Mouse (Mus musculus): ENCODE data around the gene Racgap1. TPM values are rescaled to one million over a fixed set of nuclear protein-coding genes. Genes with fewer than 3 reads are reported as not detected.

The Racgap1 gene
- total RNA-seq, 1 experiment from 2014 or later: 6.6 TPM

- no peak for ATAC-seq (ENCODE audit: extremely low read depth, insufficient number of reproducible peaks, low FRiP score, poor library complexity, severe bottlenecking)
Observed at GRCm38 (mm10) chr15:99599245-99600070, 52.0 kb downstream of the Racgap1 start.

GRCm38 (mm10) chr15:99597596-99597995 lies 53.9 kb downstream of the Racgap1 start:
- no peak for ATAC-seq (ENCODE audit: extremely low read depth, insufficient number of reproducible peaks, low FRiP score, poor library complexity, severe bottlenecking)

GRCm38 (mm10) chr15:99596841-99597240 lies 54.6 kb downstream of the Racgap1 start:
- ATAC-seq (ENCODE audit: extremely low read depth, insufficient number of reproducible peaks, low FRiP score, poor library complexity, severe bottlenecking): no peak

- peak; percentile 34 for ATAC-seq (ENCODE audit: extremely low read depth, insufficient number of reproducible peaks, low FRiP score, poor library complexity, severe bottlenecking)
Observed at GRCm38 (mm10) chr15:99596056-99596687, 55.3 kb downstream of the Racgap1 start.

- no peak for ATAC-seq (ENCODE audit: extremely low read depth, insufficient number of reproducible peaks, low FRiP score, poor library complexity, severe bottlenecking)
Observed at GRCm38 (mm10) chr15:99594951-99595350, 56.5 kb downstream of the Racgap1 start.

GRCm38 (mm10) chr15:99592877-99593276 lies 58.6 kb downstream of the Racgap1 start:
- ATAC-seq (ENCODE audit: extremely low read depth, insufficient number of reproducible peaks, low FRiP score, poor library complexity, severe bottlenecking): no peak

GRCm38 (mm10) chr15:99592177-99592576 lies 59.3 kb downstream of the Racgap1 start:
- ATAC-seq (ENCODE audit: extremely low read depth, insufficient number of reproducible peaks, low FRiP score, poor library complexity, severe bottlenecking): no peak

- no peak for ATAC-seq (ENCODE audit: extremely low read depth, insufficient number of reproducible peaks, low FRiP score, poor library complexity, severe bottlenecking)
Observed at GRCm38 (mm10) chr15:99590429-99591084, 60.9 kb downstream of the Racgap1 start, which contains the start of gene Aqp5. TSS of gene Aqp5 (plus strand) at chr15:99590782.

- no peak for ATAC-seq (ENCODE audit: extremely low read depth, insufficient number of reproducible peaks, low FRiP score, poor library complexity, severe bottlenecking)
Observed at GRCm38 (mm10) chr15:99589704-99590103, 61.8 kb downstream of the Racgap1 start.

- no peak for ATAC-seq (ENCODE audit: extremely low read depth, insufficient number of reproducible peaks, low FRiP score, poor library complexity, severe bottlenecking)
Observed at GRCm38 (mm10) chr15:99589237-99589636, 62.2 kb downstream of the Racgap1 start.

GRCm38 (mm10) chr15:99586525-99586924 lies 64.9 kb downstream of the Racgap1 start:
- ATAC-seq (ENCODE audit: extremely low read depth, insufficient number of reproducible peaks, low FRiP score, poor library complexity, severe bottlenecking): no peak

GRCm38 (mm10) chr15:99585741-99586140 lies 65.7 kb downstream of the Racgap1 start:
- ATAC-seq (ENCODE audit: extremely low read depth, insufficient number of reproducible peaks, low FRiP score, poor library complexity, severe bottlenecking): no peak

- ATAC-seq (ENCODE audit: extremely low read depth, insufficient number of reproducible peaks, low FRiP score, poor library complexity, severe bottlenecking): no peak
Observed at GRCm38 (mm10) chr15:99584407-99585202, 66.9 kb downstream of the Racgap1 start.

GRCm38 (mm10) chr15:99583463-99584344 lies 67.8 kb downstream of the Racgap1 start:
- no peak for ATAC-seq (ENCODE audit: extremely low read depth, insufficient number of reproducible peaks, low FRiP score, poor library complexity, severe bottlenecking)

GRCm38 (mm10) chr15:99578802-99579485 lies 72.5 kb downstream of the Racgap1 start, which contains the start of gene Aqp2:
TSS of gene Aqp2 (plus strand) at chr15:99579055.
- no peak for ATAC-seq (ENCODE audit: extremely low read depth, insufficient number of reproducible peaks, low FRiP score, poor library complexity, severe bottlenecking)

All from neutrophil, adult 5-6 weeks (primary cell).